ENCODE assay signal across 8 mouse cellular contexts in the genomic region with DNA sequence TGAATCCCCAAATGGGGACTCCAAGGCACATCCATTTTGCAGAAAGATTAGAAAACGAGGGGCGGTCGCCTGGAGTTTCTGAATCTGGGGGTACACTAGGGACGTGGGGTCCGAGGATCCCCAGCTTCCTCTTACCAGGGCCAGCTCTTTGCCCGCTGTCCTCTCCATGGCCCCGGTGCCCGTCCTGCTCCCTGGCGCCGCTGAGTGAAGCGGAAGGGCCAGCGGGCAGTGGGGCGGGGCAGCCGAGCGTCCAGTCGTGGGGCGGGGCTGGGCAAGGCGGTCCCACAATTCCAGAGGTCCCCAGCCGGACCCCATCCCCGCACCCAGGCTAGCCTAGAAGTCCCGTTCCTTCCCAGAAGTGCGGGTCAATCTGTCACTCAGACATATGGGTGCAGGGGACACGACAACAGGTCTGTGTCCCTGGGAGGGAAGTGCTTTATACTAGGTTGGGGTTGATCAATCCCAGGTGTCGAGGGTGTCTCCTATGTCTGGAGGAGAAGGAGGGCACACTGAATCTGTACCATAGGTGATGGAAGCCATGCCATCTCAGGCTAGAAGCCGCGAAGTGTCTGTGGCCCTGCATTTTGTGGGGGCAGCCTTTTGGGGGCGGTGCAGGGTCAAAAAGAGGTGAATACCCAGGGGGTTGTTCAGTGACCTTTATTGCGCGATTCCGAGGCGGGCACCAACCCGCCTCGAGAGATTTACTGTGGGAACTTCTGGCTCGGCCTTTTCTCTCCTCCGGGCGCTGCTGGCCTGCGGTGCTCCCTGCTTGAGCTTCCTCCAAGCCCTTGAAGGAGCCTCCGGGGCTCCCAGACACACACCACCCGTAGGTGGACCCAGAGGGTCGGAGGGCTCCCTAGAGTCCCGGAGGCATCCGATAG. TPM values are rescaled to one million over a fixed set of nuclear protein-coding genes. Genes with fewer than 3 reads are reported as not detected.
DNase-seq lines count a peak whose midpoint lies in the region; ATAC-seq lines count a peak whose summit lies in the region.

A gene (minus strand): TSS at position 217 of the 881 bp plus-strand sequence.

- WGBS in embryonic facial prominence, embryonic 10.5 days: under 1% methylated on average over 42 of the region's 42 CpGs
- WGBS in heart, embryonic 12.5 days: 1% methylated on average over 42 of the region's 42 CpGs
- WGBS in kidney, embryonic 16.5 days: under 1% methylated on average over 41 of the region's 42 CpGs
- 2% methylated on average over 42 of the region's 42 CpGs for WGBS in stomach, embryonic 15.5 days

- no peaks in the 10 kb centered on the region for H3K9me3 ChIP-seq in embryonic facial prominence, embryonic 10.5 days
- no peaks in the 10 kb centered on the region for H3K9me3 ChIP-seq in heart, embryonic 12.5 days (replicated peaks)
- no peaks in the 10 kb centered on the region for H3K9me3 ChIP-seq in kidney, embryonic 16.5 days (ENCODE audit: low read length)
- H3K9me3 ChIP-seq in stomach, embryonic 15.5 days: no peaks in the 10 kb centered on the region

- no peaks in the 10 kb centered on the region for H3K36me3 ChIP-seq in embryonic facial prominence, embryonic 10.5 days (replicated peaks)
- H3K36me3 ChIP-seq in heart, embryonic 12.5 days: no peaks in the 10 kb centered on the region
- no peaks in the 10 kb centered on the region for H3K36me3 ChIP-seq in kidney, embryonic 16.5 days (ENCODE audit: insufficient read depth, low read length)
- no peaks in the 10 kb centered on the region for H3K36me3 ChIP-seq in stomach, embryonic 15.5 days

- peak within 1 kb of the TSS; percentile 64 for H3K9ac ChIP-seq in heart, embryonic 12.5 days
- H3K9ac ChIP-seq in kidney, embryonic 16.5 days (replicated peaks; ENCODE audit: low read length): peak within 1 kb of the TSS; percentile 74
- H3K9ac ChIP-seq in stomach, embryonic 15.5 days: no peak within 1 kb of the TSS

- peak within 1 kb of the TSS; percentile 26; the same call in 1 of the 2 replicates for H3K27ac ChIP-seq in embryonic facial prominence, embryonic 10.5 days (replicated peaks)
- no peak within 1 kb of the TSS for H3K27ac ChIP-seq in heart, embryonic 12.5 days (ENCODE audit: poor library complexity, severe bottlenecking)
- peak within 1 kb of the TSS; percentile 73 for H3K27ac ChIP-seq in kidney, embryonic 16.5 days (ENCODE audit: low read length)
- no peak within 1 kb of the TSS for H3K27ac ChIP-seq in stomach, embryonic 15.5 days

- peaks cover 28% of the 10 kb centered on the region for H3K4me1 ChIP-seq in embryonic facial prominence, embryonic 10.5 days
- H3K4me1 ChIP-seq in heart, embryonic 12.5 days (replicated peaks): peaks cover 23% of the 10 kb centered on the region
- peaks cover 24% of the 10 kb centered on the region for H3K4me1 ChIP-seq in kidney, embryonic 16.5 days (ENCODE audit: insufficient read depth, low read length)
- peaks cover 24% of the 10 kb centered on the region for H3K4me1 ChIP-seq in stomach, embryonic 15.5 days

- peak; percentile 23 for DNase-seq in right cerebral cortex, postnatal 14 days
- DNase-seq in right cerebral cortex, postnatal 4 days: no peak
- DNase-seq in embryonic facial prominence, embryonic 10.5 days (ENCODE audit: low spot score): peak; percentile 70
- peak; percentile 69 to 72 for DNase-seq in lung, postnatal 4 days
- no peak for DNase-seq in left cerebral cortex, adult 9 months (ENCODE audit: low spot score in 2 of 2)

- H3K4me3 ChIP-seq in embryonic facial prominence, embryonic 10.5 days: peak within 1 kb of the TSS; percentile 66
- H3K4me3 ChIP-seq in heart, embryonic 12.5 days: peak within 1 kb of the TSS; percentile 59
- peak within 1 kb of the TSS; percentile 54 for H3K4me3 ChIP-seq in kidney, embryonic 16.5 days (ENCODE audit: low read length)
- peak within 1 kb of the TSS; percentile 49 for H3K4me3 ChIP-seq in stomach, embryonic 15.5 days (replicated peaks)

- no peak for ATAC-seq in heart, embryonic 12.5 days (ENCODE audit: insufficient number of reproducible peaks, low FRiP score)
- ATAC-seq in kidney, embryonic 16.5 days (ENCODE audit: low FRiP score, low TSS enrichment): peak; percentile 76
- ATAC-seq in stomach, embryonic 15.5 days (ENCODE audit: insufficient read depth, low FRiP score, low read depth): peak; percentile 41; the same call in 1 of the 2 replicates

- peaks cover 91% of the 10 kb centered on the region for H3K27me3 ChIP-seq in embryonic facial prominence, embryonic 10.5 days (replicated peaks; ENCODE audit: low read depth, poor library complexity, severe bottlenecking)
- H3K27me3 ChIP-seq in heart, embryonic 12.5 days (replicated peaks): peaks cover 99% of the 10 kb centered on the region
- H3K27me3 ChIP-seq in kidney, embryonic 16.5 days (ENCODE audit: insufficient read depth, low read length): peaks cover 53% of the 10 kb centered on the region
- H3K27me3 ChIP-seq in stomach, embryonic 15.5 days (replicated peaks): peaks cover 60% of the 10 kb centered on the region

- peak within 1 kb of the TSS; percentile 94 for H3K4me2 ChIP-seq in heart, embryonic 12.5 days
- peak within 1 kb of the TSS; percentile 86 for H3K4me2 ChIP-seq in kidney, embryonic 16.5 days (replicated peaks; ENCODE audit: low read depth, low read length)
- H3K4me2 ChIP-seq in stomach, embryonic 15.5 days: peak within 1 kb of the TSS; percentile 90

RNA-seq across cellular contexts. Expression of the gene that starts here (rescaled TPM):
- polyA plus RNA-seq in embryonic facial prominence, embryonic 10.5 days (2016; fragmentation: Nextera tagmentation; extraction: Ambion mirVana): 4.0 and 5.6 TPM in 2 replicates
- 1.7 and 2.0 TPM in 2 replicates for polyA plus RNA-seq in heart, embryonic 12.5 days (2016; fragmentation: Nextera tagmentation; extraction: Ambion mirVana)
- 33.9 and 34.2 TPM in 2 replicates for polyA plus RNA-seq in kidney, embryonic 16.5 days (2015; fragmentation: Nextera tagmentation; extraction: Ambion mirVana)
- 5.0 TPM in 2 replicates for polyA plus RNA-seq in stomach, embryonic 15.5 days (2015; fragmentation: Nextera tagmentation; extraction: Ambion mirVana)

Comparison
In these comparisons a context has a peak if more than half of its experiments do, and no peak if none do; other contexts are left out.
1. DNase-seq: peak in right cerebral cortex, postnatal 14 days (single experiment), embryonic facial prominence, embryonic 10.5 days (single experiment) and lung, postnatal 4 days (2 of 2); none in right cerebral cortex, postnatal 4 days (single experiment) and left cerebral cortex, adult 9 months (0 of 2).
2. H3K27ac ChIP-seq: peak in embryonic facial prominence, embryonic 10.5 days (single experiment) and kidney, embryonic 16.5 days (single experiment); none in heart, embryonic 12.5 days (single experiment) and stomach, embryonic 15.5 days (single experiment).
3. Peak in every context shown above with its lines, with median percentiles within 50 percentile points of each other: H3K4me3 ChIP-seq and H3K4me2 ChIP-seq.